Mouse (Mus musculus): ENCODE measurements around the gene Cd55.
"Not testable (repeated sequence)": the region's sequence is repeated elsewhere in the genome, so short reads cannot be mapped to it uniquely, and the experiment has no call there.

DNA sequence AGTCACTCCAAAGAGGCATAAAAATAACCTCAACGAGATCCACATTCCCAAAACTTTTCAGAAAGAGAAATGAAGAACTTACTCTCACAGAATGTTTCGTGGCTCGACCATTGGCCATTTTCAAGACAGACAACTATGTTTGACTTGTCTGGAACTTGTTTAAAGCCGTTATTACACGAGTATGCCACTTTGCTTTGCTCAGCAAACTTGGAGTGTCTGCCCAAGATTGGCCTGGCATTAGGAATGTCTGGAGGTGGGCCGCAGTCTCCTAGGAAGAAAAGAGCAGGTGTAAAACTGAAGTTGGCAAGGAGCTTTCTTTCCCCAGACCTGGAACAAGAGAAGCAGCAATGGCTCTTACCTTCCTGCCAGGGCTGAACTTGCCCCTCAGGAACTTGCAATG, 40.5 kb downstream of the Cd55 start:
- TF ChIP-seq GATA1 (IDR thresholded peaks at IDR 0.05; ENCODE audit: borderline replicate concordance, low read length); FLI1 (IDR thresholded peaks at IDR 0.05; ENCODE audit: low read length): not testable (repeated sequence)
